Mouse (Mus musculus) embryonic facial prominence, embryonic 11.5 days (tissue): Measurements from ENCODE around the gene Fkbp8. TPM values are rescaled to one million over a fixed set of nuclear protein-coding genes. Genes with fewer than 3 reads are reported as not detected.
A peak's percentile ranks its signal among the peaks of the same experiment; 100 is the strongest.

Experiments used
- ATAC-seq: fragments of 200-750 bp; cut with Nextera tagmentation; replicated peaks from 2 replicates; pipeline ENCODE4 v1.8.0; 2017; ENCODE audit warnings: low read depth; ENCODE audit not compliant: insufficient number of reproducible peaks, low FRiP score, low TSS enrichment
- DNase-seq: peaks from one replicate; pipeline ENCODE4 v3.0.0-alpha.2; 2015; ENCODE audit warnings: low spot score
- H3K27ac ChIP-seq: fragments of 300-500 bp; sonication (generic); replicated peaks from 2 replicates; pipeline ENCODE4 v1.5.1; 2014; ENCODE audit warnings: mild to moderate bottlenecking, low read depth, low read length, control low read depth
- H3K27me3 ChIP-seq: fragments of 300-500 bp; sonication (generic); 2 replicates; pipeline ENCODE4 v1.6.1; 2014; ENCODE audit warnings: mild to moderate bottlenecking, low read length, moderate library complexity, mixed read lengths; ENCODE audit not compliant: control insufficient read depth, insufficient read depth
- H3K36me3 ChIP-seq: fragments of 300-500 bp; sonication (generic); replicated peaks from 2 replicates; pipeline ENCODE4 v1.6.1; 2014; ENCODE audit warnings: low read depth, mild to moderate bottlenecking, low read length, moderate library complexity, mixed read lengths; ENCODE audit not compliant: control insufficient read depth, insufficient read depth
- H3K4me1 ChIP-seq: fragments of 300-500 bp; sonication (generic); 2 replicates; pipeline ENCODE4 v1.6.1; 2014; ENCODE audit warnings: low read length, mixed read lengths; ENCODE audit not compliant: control insufficient read depth, insufficient read depth
- H3K4me2 ChIP-seq: fragments of 300-500 bp; sonication (generic); 2 replicates; pipeline ENCODE4 v1.6.1; 2014; ENCODE audit warnings: low read depth, mild to moderate bottlenecking, control low read depth, low read length, moderate library complexity
- H3K4me3 ChIP-seq: fragments of 300-500 bp; sonication (generic); 2 replicates; pipeline ENCODE4 v1.5.1; 2014; ENCODE audit warnings: low read depth, low read length, control low read depth
- H3K9ac ChIP-seq: fragments of 300-500 bp; sonication (generic); replicated peaks from 2 replicates; pipeline ENCODE4 v1.6.1; 2014; ENCODE audit warnings: mild to moderate bottlenecking, control low read depth, low read length
- H3K9me3 ChIP-seq: fragments of 300-500 bp; sonication (generic); replicated peaks from 2 replicates; pipeline ENCODE4 v1.6.1; 2016; ENCODE audit warnings: mild to moderate bottlenecking, low read length, inconsistent platforms, mixed read lengths; ENCODE audit not compliant: control insufficient read depth
- WGBS: fragments of 180-500 bp; shearing (Covaris S2); extraction: QIAGEN DNeasy Blood & Tissue Kit; methylation state at CpG from one replicate; pipeline ENCODE4 v1.1.7; 2014; 5-methylcytosine and 5-hydroxymethylcytosine counted together
- polyA plus RNA-seq: library from polyadenylated mRNA; unstranded; fragments of >200 nt; fragmentation: Nextera tagmentation; extraction: Ambion mirVana; gene quantifications from 2 replicates; pipeline ENCODE4 v1.2.1, GENCODE M21; 2014

Gene Fkbp8
- polyA plus RNA-seq, 1 experiment from 2014 or later: 175 TPM

GRCm38 (mm10) chr8:70565561-70565960 lies 38.0 kb downstream of the Fkbp8 start:
- no peak overlapping the region for H3K9ac ChIP-seq
- ATAC-seq: no peak
- H3K36me3 ChIP-seq: no peaks in the 10 kb centered on the region
- WGBS: 48% methylated on average over 3 of the region's 3 CpGs
- H3K27ac ChIP-seq: no peak overlapping the region
- no peak overlapping the region for H3K4me2 ChIP-seq
- no peaks in the 10 kb centered on the region for H3K9me3 ChIP-seq
- H3K27me3 ChIP-seq: no peaks in the 10 kb centered on the region
- no peak for DNase-seq
- no peaks in the 10 kb centered on the region for H3K4me1 ChIP-seq
- H3K4me3 ChIP-seq: no peak overlapping the region

- H3K27me3 ChIP-seq: no peaks in the 10 kb centered on the region
- no peak overlapping the region for H3K4me3 ChIP-seq
- no peaks in the 10 kb centered on the region for H3K9me3 ChIP-seq
- no peak for DNase-seq
- no peak; the same call in 1 of the 2 replicates for ATAC-seq
- no peak overlapping the region for H3K9ac ChIP-seq
- no peak overlapping the region for H3K27ac ChIP-seq
- no peak overlapping the region for H3K4me2 ChIP-seq
- no peaks in the 10 kb centered on the region for H3K4me1 ChIP-seq
- no peaks in the 10 kb centered on the region for H3K36me3 ChIP-seq
These were observed 42.8 kb downstream of the Fkbp8 start for GRCm38 (mm10) chr8:70570360-70570759.

- Histone ChIP-seq H3K9ac (no peak overlapping the region), H3K4me2 (no peak overlapping the region), H3K27me3 (no peaks in the 10 kb centered on the region), H3K4me1 (no peaks in the 10 kb centered on the region), H3K27ac (no peak overlapping the region), H3K36me3 (no peaks in the 10 kb centered on the region), H3K9me3 (no peaks in the 10 kb centered on the region), H3K4me3 (no peak overlapping the region)
- no peak for ATAC-seq
- DNase-seq: no peak
- 84% methylated on average over 6 of the region's 6 CpGs for WGBS
These were observed 43.5 kb downstream of the Fkbp8 start for GRCm38 (mm10) chr8:70570990-70571389.

GRCm38 (mm10) chr8:70574302-70574701 lies 46.8 kb downstream of the Fkbp8 start:
- H3K9ac ChIP-seq: no peak overlapping the region
- H3K4me1 ChIP-seq: no peaks in the 10 kb centered on the region
- DNase-seq: no peak
- ATAC-seq: no peak
- H3K4me3 ChIP-seq: no peak overlapping the region
- H3K4me2 ChIP-seq: no peak overlapping the region
- no peak overlapping the region for H3K27ac ChIP-seq
- H3K27me3 ChIP-seq: no peaks in the 10 kb centered on the region
- H3K9me3 ChIP-seq: no peaks in the 10 kb centered on the region
- H3K36me3 ChIP-seq: no peaks in the 10 kb centered on the region

- Histone ChIP-seq H3K9me3 (no peaks in the 10 kb centered on the region), H3K4me1 (no peaks in the 10 kb centered on the region), H3K27me3 (no peaks in the 10 kb centered on the region), H3K36me3 (no peaks in the 10 kb centered on the region), H3K27ac (no peak overlapping the region), H3K4me2 (no peak overlapping the region), H3K9ac (no peak overlapping the region), H3K4me3 (no peak overlapping the region)
- ATAC-seq (no peak), DNase-seq (no peak)
- WGBS: 87% methylated on average over 4 of the region's 4 CpGs
These were observed 47.4 kb downstream of the Fkbp8 start for GRCm38 (mm10) chr8:70574915-70575314.

- DNase-seq (no peak), ATAC-seq (no peak)
- no peak overlapping the region for H3K27ac ChIP-seq
- no peaks in the 10 kb centered on the region for H3K4me1 ChIP-seq
- H3K9me3 ChIP-seq: no peaks in the 10 kb centered on the region
- no peak overlapping the region for H3K9ac ChIP-seq
- no peak overlapping the region for H3K4me3 ChIP-seq
- H3K4me2 ChIP-seq: no peak overlapping the region
- H3K36me3 ChIP-seq: peaks cover 5% of the 10 kb centered on the region
- WGBS: 90% methylated on average over 3 of the region's 3 CpGs
- no peaks in the 10 kb centered on the region for H3K27me3 ChIP-seq
These were observed 49.7 kb downstream of the Fkbp8 start for GRCm38 (mm10) chr8:70577207-70577606.

- Histone ChIP-seq H3K4me2 (no peak overlapping the region), H3K4me1 (no peaks in the 10 kb centered on the region), H3K27ac (no peak overlapping the region), H3K36me3 (peaks cover 11% of the 10 kb centered on the region), H3K27me3 (no peaks in the 10 kb centered on the region), H3K4me3 (no peak overlapping the region), H3K9me3 (no peaks in the 10 kb centered on the region), H3K9ac (no peak overlapping the region)
- DNase-seq (no peak), ATAC-seq (no peak)
- WGBS: 89% methylated on average over 18 of the region's 18 CpGs
These were observed 56.2 kb downstream of the Fkbp8 start for GRCm38 (mm10) chr8:70583476-70584387.

GRCm38 (mm10) chr8:70584606-70585257 lies 57.2 kb downstream of the Fkbp8 start:
- Histone ChIP-seq H3K4me3 (no peak overlapping the region), H3K9ac (no peak overlapping the region), H3K4me1 (no peaks in the 10 kb centered on the region), H3K4me2 (no peak overlapping the region), H3K27me3 (no peaks in the 10 kb centered on the region), H3K27ac (no peak overlapping the region), H3K36me3 (peaks cover 11% of the 10 kb centered on the region), H3K9me3 (no peaks in the 10 kb centered on the region)
- ATAC-seq (peak; percentile 19; the same call in 1 of the 2 replicates), DNase-seq (no peak)
- 91% methylated on average over 9 of the region's 9 CpGs for WGBS
